Mouse (Mus musculus) left cerebral cortex, postnatal 25 days (tissue): Measurements from ENCODE around the gene Arcn1. TPM values are rescaled to one million over a fixed set of nuclear protein-coding genes. Genes with fewer than 3 reads are reported as not detected.

ENCODE experiments used
- DNase-seq, 2 experiments: peaks; one replicate each; pipeline ENCODE4 v3.0.0; 2022; ENCODE audit warnings: low spot score in 2 of 2, mixed read lengths in 1 of 2
- intact Hi-C: fragments of 180-260 bp; cut with DNase I; formaldehyde crosslinking; loops from one replicate; pipeline ENCODE4 v1.15.1; 2025
- total RNA-seq, 2 experiments: library from RNA; stranded (reverse); gene quantifications; 2 replicates each; pipeline ENCODE4 v1.2.3; 2021

Arcn1 gene
- total RNA-seq, 2 experiments from 2014 or later: 98.0 to 103 TPM

DNA sequence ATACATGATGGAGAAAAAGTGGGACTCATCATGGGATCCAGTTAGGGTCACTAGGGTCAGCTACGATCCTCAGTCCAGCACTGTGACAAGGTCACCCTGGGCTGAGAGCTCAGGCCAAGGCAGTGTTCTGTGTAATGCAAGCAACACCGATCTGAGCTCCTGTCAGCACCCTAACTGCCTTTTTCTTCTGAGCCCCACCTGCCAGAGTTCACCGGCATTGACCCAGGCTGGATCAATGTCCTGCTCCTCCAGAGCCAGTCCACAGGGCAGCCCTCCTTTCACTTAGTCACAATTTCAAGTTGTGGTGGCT is 45.8 kb downstream of the Arcn1 start:
- intact Hi-C loops: no loop called here

DNA sequence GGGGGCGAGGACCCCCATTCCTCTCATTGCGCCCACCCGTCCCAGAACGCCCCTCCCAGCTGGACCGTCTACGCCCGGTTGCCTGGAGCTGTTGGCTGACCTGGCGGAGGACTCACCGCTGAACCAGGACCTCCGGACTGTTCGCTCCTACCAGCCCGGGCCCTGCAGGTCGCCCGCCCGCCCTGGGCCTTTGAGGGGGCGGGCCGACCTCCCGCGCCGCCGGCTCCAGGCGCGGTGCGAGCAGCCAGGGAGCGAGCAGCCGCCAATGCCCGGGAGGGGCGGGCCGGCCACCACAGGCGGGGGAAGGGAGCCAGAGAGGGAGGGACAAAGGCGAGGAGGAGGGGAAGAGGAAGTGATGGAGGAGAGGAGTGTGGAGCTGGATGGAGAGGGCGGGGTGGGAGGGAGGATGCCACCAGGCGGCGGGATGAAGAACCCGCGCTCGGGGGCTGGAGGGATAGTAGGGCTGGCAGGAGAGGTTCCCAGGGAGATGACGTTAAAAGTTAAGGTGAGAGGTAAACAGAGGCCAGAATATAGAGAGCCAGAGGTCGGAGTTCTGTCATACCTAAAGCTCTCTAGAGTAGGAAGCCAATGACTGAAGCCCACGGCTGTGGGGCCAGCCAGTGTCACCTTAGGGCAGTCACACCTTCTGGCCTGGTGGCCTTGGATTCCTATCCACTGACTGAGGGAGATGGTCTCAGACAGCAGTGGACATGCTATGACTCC is 46.3 kb downstream of the Arcn1 start:
- intact Hi-C loops: no loop called here
- DNase-seq: peak; percentile 73 to 85

More for the DNA sequence above, 45.8 kb downstream of the Arcn1 start:
- no peak for DNase-seq

DNA sequence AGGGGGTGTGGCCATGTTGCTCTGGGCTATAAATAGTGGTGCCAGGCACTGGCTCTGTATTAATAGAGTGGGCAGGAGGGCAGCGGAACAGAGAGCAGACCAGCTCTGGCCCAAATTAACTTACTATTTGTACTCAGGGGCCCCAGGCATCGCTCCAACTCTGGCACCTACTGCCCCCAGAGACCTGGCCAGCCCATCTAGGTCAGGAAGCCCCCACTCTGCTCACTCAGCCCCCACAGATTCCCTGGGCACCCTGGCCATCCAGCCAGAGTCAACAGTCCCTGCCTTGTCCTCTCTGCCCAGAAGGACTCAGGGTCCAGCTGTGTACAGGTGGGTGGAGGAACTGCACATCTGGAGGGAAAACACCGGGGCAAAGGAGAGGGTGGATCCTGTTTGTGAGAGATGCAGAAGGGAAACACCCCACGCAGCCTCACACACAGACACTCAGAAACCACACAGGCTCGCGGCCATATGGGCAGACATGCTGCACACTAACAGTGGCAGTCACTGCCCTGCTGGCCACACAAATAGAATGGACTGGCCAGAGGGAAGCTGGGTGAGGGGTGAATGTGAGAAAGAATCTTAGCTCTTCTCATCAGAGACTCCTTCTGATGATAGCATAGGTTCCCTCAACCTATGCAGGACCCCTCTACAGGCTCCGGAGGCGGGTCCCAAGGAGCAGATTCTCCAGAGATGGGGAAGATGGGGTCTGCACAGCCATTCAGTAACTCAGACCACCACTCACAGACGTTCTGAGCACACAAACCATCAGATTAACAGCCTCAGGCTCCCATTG is 47.1 kb downstream of the Arcn1 start:
- intact Hi-C loops: no loop called here
- peak; percentile 32 to 50 for DNase-seq

DNA sequence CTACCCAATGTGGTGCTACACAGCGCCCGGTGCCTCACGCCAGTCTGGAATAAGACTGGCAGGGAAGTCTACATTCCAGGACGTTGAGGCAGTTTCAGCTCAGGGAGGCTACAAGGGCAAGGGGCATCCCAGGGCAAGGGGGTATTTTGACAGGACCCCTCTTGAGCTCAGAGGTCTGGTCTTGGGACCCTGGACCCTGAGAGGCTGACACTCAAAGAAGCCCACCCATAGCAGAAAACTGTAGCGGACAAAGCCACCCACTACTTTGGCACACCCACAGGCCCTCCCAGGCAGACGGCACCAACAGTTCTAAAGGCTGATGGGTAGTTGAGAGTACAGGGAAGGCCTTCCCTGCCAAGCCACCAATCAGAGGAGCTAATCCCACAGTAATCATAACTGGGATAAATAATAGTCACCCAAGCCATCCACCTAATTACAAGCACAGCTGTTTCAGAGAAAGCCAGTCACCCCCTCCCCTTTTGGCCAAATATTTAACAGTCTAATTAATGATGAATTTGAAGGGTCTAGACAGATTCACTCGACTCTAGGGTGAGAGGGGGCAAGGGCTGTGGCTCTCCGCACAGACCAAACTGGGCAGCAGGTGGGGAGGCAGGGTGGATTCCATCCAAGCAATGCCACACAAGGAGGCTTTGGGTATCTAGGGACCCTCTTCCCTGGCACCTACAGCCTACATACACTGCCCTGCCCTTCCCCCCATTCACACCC is 47.9 kb downstream of the Arcn1 start:
- DNase-seq: no peak
- intact Hi-C loops: no loop called here

DNA sequence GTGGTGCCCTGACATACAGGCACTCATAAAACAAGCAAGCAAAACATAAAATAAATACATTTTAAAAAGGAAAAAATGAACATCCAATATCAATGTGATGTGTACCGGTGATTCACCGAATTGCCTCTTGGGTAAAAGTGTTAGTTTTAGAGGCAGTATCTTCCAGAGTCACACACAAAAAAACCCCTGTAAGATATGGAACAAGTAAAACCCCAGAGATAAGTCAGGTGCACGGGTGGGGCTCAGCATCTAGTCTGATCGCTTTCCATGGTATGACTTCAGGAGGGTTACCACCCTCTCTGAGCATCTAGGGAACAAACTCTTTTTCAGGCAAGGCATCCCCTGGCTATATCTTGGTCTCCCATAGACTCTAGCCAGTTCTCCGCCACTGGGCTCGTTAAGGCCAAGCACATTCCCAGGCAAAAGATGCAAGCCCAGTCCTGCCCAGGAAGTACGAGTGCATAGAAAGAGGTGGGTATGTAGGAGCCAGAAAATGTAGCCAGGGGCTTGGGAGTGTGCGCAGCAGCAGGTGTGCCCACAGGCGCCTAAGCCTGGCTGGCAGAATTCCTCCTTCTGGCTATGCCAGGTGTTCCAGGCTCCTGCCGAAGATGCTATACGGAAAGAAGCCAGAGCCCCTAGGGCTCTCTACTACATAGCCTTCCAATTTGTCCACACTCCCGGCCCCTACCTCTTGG is 48.6 kb downstream of the Arcn1 start:
- DNase-seq: no peak
- intact Hi-C loops: no loop called here

DNA sequence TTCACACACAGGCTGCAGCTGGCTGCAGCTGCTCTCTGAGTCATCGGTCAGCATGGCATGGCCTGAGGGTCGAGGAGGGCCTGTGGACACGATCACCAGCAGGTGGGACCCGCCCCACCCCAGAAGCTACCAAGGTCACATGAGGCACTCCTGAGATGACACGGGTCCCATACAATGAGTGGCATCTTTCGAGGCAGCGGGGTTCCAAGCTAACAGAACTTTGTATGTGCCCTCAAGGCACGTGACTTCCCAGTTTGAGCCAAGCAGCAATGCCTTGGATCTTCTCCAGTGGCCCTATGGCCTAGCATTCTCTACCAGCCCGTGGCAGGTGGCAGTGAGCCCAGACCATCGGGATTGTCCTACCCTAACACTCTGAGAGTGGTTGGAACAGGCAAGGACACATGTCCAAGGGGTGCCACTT is 49.8 kb downstream of the Arcn1 start:
- intact Hi-C loops: no loop called here
- peak in 1 of 2 experiments; percentile 51 for DNase-seq

DNA sequence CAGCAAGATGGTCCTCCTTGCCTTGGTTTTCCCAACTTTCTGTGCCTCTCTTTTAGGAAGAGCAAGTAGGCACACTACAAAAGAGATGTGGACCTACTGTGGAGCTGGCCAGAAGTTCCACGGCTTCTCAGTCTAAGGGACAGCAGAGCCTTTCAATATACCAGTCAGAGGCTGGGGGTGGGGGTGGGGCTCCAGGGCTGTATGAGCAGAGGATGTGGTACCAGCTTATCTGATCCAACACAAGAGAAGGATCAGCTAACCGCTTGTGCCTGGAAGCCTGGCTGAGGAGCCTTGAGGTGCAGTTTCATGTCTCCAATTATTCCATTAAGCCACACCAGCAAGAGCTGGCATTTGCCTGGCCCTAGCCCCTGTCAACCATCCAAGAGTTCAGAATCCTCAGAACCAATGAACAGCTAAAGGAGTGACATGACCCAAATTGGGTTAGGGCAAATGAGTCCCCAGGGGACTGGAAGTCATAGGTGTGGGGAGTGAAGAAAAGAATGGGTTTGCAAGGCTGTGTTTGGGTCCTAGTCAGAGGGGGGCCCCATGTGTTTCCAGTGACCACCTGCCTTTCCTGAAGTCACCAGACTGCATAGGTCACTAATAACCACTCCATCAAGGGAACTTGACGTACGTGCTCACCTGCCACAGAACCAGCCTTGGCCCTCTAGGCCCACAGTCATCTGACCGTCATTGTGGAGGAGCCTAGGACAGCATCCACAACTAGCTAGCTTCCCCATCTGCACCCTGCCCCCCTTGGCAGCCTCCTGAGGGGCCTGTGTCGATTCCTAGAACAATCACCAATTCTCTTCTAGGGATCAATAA is 50.4 kb downstream of the Arcn1 start:
- DNase-seq: no peak
- intact Hi-C loops: no loop called here

DNA sequence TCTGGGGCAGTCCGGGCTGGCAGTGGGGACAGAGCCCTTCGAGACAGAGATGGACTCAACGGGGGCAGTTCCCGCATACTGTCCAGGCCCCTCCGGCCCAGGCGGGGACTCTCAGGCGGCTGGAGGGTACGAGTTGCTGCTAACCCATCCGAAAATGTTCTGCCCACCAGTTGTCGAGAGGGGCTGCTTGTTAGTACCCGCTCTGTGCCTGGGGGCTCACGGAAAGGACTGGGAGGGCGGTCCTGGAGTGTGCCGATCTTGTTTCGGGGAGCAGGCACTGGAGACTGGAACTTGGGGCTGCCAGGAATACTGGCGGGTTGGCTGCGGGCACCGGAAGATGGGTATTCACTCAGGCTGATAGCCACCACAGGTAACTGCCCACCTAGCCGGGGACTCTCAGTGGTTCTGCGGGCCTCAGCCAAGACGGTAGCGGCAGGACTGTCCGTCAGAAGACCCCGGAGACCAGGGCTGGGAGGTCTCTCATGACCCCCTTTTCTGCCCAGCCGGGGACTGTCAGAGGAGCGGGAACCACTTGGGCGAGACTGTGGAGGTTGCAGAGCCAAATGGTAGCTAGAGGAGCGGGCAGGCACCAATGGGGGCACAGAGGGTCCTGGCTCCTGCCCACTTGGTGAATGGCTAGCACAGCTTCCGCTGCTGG is 51.8 kb downstream of the Arcn1 start:
- intact Hi-C loops: no loop called here
- no peak for DNase-seq

DNA sequence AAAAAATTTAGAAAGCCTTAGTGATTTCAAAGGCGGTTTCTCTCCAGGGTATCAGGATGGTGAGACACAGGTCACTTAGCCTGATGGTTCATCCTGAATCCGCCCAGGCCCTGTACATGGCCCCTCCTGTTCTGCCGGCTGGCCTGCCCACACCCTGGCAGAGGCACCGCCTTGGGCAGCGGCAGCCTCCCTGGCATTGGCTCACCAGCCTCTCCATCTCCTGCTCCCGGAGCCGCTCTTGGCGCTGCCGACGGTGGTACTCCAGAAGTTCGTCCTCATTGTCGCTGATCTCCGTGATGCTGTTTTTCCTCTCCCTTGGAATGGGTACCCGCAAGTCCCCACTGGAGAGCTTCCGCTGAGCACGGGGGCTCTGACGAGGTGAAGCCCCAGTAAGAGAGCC is 52.5 kb downstream of the Arcn1 start:
- DNase-seq: no peak

DNA sequence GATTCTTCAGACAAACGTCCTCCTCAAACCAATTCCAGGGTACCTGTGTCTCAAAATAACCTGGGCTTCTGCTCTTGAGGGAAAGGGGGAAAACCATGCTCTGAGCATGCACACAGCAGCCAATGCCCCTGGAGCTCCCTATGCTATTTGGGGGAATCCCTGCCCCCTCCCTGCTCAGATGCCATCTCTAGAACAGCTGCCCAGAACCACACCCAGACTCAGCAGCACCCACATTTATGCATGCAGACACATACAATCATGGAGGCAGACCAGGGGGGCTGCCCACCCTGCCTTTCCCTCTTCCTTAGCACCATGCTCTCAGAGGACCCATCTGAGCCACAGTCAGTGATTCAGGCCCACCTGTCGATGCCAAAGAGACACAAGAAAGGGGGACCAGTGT is 54.1 kb downstream of the Arcn1 start:
- intact Hi-C loops: no loop called here
- no peak for DNase-seq

More for the DNA sequence above, 52.5 kb downstream of the Arcn1 start:
- intact Hi-C loops: no loop called here

DNA sequence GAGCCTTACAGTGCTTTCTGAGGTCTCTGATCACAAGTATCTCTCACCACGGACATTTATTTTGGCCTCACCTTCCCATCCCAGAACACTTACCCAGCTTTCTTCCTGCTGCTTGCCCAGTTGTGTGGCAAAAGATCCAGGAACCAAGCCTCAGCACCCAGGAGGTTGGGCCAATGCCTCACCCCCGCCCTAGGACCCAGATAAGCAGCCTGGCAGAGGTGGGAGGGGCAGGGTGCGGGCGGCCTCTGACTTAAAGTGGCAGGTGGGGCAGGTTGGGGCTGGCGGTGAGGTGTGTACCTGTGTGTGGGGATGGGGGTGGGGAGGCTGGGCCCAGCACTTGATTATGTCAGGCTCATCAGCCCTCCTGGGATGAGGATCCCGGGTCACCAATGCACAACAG is 54.6 kb downstream of the Arcn1 start:
- intact Hi-C loops: no loop called here
- DNase-seq: no peak

DNA sequence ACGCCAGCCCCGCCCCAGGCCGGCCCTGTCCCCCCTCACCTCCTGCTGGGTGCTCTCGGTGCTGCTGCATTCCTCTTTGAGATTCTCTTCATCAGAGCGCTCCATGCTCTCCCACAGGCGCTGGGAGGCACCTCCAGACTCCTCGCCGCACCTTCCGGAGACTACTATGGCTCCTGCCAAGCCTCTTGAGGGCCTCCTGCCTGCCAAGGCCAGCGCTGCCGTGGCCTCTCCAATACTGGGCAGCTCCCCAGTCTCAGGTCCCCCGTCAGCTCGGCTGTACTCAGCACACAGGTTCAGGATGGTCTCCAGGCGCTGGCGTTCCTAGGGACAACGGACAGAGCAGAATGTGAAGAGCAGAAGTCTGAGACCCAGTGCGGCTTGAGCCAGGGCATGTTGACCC is 56.0 kb downstream of the Arcn1 start:
- DNase-seq: no peak
- intact Hi-C loops: no loop called here

DNA sequence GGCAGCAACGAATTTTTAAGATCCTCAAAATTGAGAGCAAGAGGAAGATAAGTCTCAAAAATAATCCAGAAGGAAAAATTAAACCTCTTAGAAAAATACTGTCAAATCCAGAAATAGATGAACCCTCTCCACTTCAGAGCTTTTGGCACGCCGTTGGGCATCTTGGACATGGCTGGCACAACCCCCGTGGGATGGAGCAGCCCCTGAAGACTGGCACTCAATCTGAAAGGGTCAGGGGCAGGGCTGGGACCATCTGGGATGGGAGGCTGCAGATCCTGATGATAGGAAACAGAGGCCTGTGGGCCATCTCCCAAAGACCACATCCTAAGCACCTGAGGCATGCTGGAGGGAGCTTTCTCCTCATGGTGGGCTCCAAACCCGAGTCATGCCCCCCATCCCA is 57.4 kb downstream of the Arcn1 start:
- intact Hi-C loops: no loop called here
- DNase-seq: no peak

DNA sequence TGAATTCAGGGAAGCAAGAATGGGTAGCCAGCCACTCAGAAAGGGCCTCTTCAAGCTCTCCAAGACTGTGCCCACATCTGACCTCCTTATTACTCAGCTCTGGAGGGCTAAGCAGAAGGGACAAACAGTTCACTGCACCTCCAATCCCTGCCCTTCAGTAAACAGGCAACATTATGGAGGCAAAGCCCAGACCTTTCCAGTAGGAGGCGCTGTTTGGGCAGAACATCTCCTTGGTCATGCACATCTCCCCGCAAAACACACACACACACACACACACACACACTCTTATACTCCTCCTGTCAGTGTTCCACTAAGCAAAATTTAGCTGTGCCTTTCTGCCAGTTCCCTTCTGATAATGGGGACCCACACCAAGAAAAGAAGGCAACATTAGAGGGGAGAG is 58.0 kb downstream of the Arcn1 start:
- intact Hi-C loops: loop anchor here (5.0 kb wide), 1 partner anchor 43 kb away; no protein-coding TSS in a partner anchor
- no peak for DNase-seq

DNA sequence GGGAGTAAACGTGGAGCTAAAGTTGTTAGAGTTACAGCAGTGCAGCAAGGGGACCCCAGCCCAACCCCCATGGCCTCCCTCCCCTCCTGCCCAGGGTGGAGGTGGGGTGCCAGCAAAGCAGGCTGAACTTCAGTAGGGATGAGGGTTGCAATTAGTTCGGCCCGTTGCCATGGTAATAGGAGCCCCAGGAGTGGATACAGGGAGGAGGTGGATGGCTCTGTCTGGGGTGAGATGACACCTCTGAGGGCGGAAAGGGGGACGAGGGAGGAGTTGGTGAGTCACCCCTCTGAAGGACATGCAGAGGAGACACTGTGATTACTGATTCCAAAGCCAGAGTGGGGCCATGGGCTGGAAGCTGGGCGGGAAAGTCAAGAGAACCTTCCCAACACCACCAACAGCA is 58.7 kb downstream of the Arcn1 start:
- intact Hi-C loops: loop anchor here (5.0 kb wide), 1 partner anchor 43 kb away; no protein-coding TSS in a partner anchor
- peak; percentile 30 to 55 for DNase-seq

DNA sequence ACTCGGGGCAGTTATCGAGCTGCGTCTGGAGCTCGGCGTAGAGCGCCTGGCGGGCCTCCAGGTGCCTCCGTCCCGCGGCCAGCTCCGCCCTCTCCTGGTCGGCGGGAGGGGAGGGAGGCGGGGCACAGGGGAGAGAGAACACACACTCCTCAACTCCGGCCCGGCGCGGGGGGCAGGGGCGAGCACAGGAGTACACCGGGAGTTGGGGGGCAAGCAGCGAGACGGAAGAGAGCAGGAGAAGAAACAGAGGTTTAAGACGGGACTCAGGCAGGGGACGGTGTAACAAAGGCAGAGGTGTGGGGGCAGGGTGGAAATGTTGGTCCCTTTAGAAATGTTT is 59.2 kb downstream of the Arcn1 start:
- intact Hi-C loops: loop anchor here (5.0 kb wide), 1 partner anchor 44 kb away; no protein-coding TSS in a partner anchor
- peak in 1 of 2 experiments; percentile 30 for DNase-seq

DNA sequence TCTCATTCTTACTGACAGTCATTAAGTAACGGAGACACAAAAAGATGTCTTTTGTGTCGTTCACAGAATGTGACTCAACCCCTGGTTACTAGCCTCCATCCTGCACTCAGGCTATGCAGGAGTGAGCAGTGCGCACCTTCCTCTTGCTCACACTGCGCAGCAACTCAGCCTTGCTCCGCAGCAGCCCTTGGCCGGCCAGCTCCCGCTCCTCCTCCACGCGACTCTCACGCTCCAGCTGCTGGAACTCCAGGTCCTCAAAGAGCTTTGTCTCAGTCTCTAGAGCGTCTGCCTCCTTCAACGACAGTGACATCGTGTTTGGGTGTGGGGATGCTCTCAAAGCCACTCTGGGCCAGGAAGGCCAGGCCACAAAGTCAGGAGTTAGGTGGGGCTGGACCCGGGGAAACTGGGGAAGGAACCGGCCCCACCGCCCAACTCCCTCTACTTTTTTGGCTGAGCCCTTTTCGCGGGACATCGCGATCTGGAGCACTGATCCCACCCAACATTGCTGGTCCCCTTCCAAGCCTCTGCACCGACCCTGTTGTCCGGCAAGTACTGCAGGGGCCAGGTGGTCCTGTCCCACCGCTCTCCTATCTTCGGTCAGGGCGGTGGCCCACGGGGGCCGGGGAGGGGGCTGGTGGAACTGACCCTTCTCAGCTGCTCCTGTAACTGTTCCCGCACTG is 59.8 kb downstream of the Arcn1 start:
- no peak for DNase-seq
- intact Hi-C loops: loop anchor here (5.0 kb wide), 1 partner anchor 44 kb away; no protein-coding TSS in a partner anchor

DNA sequence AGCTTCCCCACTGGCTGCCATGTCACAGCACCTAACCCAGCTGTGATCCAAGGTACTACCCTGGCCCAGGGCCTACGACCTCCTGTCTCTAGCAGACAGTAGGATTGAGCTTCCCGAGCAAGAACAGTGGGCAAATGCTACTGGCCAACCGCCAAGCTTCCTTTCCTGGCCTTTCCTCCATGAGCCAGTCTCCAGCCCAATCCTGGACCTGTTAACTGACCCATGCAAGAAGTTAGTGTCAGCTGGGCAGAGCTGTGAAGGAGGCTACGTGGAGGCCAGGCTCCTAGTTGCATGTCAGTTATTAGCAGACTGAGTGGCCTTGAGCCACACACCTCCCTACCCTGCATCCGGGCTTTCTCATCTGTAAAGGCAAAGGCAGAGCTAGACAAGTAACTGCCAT is 67.9 kb downstream of the Arcn1 start:
- intact Hi-C loops: no loop called here
- DNase-seq: no peak
